Mouse (Mus musculus): Measurements from ENCODE around the gene Rab11fip4.

Gene Rab11fip4

DNA sequence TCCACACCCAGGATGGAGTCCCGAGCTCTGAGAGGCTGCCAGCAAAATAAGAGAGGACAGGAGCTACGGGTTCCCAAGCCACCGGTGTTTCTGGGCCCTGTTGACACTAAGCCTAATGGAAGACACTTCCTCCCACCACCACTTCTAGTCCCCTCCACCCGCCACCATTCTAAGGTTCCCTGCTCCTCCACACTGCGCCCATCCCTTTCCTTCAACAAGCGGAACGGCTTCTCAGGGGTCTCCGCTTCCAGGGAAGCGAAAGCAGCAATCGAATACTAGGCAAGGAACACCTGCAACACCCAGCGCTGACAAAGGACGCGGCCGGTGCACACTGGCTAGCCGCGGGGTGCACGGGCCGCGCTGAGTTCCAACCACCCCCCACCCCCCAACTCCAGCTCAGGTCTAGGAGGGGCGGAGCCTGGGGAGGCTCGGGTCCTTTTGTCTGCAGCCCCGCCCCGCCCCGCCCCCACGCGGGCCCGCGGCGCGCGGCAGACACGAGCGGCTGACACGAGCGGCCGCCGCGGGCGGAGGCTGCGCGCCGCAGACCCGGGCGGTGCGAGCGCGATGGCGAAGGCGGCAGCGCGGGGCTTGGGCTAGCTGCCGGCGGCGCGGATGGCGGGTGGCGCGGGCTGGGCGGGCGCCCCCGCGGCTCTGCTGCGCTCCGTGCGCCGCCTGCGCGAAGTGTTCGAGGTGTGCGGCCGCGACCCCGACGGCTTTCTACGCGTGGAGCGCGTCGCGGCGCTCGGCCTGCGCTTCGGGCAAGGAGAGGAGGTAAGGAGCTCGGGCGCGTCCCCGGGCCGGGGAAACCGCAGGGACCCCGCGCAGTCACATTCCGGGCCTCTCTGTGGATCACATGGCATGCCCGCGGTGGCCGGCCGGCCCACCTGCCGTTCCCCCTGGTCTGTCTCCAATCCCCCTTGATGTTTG lies at the start of gene Rab11fip4:
Gene Rab11fip4, plus strand, starts transcription at position 549 of the 927 bp plus-strand sequence.
- DNase-seq (ENCODE audit: low read depth, low spot score) = peak; percentile 16

DNA sequence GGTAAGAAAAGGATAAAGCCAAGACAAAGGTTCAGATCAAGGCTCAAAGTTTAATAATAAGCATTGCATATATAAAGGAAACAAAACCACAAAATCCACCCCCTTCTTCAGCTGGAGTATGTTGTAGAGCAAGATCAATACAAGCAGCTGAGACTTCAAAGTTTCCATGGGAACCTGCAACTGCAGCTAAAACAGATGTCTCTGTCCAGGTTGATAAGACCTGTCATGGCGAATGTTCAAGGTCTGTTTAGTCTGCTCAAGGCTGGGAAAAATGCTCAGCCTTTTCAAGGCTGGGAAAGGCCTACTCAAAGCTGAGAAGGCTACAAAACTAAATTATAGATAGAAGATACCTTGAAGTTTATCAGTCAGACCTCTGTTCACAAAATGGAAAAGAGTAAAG lies 38.4 kb upstream of the Rab11fip4 start:
- no peak for DNase-seq (ENCODE audit: low read depth, low spot score)

DNA sequence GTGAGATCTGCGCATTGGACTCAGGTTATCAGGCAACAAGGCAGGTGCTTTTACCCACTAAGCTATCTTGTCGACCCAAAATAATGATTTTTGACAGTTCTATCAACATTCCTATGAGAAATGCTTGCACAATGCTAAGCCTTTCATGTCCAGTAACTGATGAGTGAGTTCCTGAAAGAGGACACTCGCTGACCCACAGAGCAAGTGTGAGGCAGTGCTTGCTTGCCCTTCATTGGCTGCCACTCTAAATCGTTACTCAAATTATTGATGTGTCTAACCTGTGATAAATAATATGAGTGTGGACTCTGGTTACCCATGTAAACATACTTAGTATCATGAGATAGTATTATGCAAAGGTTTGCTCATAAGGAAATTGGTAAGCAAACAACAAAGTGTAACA lies 30.5 kb upstream of the Rab11fip4 start:
- DNase-seq (ENCODE audit: low read depth, low spot score) = no peak

DNA sequence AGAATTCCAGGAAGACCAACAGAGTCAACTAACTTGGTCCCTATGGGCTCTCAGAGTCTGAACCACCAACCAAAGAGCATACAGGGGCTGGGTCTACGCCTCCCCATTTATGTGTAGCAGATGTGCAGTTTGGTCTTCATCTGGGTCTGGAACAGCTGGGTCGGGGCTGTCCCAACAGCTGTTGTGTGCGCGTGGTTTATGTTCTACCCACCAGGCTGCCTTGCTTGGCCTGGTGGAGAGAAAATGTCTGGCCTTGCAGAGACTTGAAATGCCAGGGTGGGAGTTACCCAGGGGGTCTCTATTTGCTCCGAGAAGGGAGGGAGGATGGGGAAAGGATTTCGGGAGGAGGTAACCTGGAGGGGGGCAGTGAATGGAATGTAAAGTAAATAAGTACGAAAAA lies 27.5 kb upstream of the Rab11fip4 start:
- DNase-seq (ENCODE audit: low read depth, low spot score) = no peak

DNA sequence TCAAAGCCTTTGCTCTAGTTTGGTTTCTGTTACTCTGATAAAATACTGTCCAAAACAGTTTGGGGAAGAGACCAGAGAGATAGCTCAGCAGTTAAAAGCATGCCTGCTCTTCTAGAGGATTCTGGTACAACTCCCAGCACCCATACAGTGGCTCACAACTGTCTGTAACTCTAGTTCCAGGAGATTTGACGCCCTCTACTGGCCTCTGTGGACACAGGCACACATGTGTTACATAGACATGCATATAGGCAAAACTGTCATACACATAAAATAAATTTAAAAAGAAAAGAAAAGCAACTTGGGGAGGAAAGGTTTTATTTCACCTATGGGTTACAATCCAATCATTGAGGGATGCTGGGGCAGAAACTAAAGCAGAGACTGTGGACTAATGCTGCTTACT lies 24.1 kb upstream of the Rab11fip4 start:
- no peak for DNase-seq (ENCODE audit: low read depth, low spot score)

DNA sequence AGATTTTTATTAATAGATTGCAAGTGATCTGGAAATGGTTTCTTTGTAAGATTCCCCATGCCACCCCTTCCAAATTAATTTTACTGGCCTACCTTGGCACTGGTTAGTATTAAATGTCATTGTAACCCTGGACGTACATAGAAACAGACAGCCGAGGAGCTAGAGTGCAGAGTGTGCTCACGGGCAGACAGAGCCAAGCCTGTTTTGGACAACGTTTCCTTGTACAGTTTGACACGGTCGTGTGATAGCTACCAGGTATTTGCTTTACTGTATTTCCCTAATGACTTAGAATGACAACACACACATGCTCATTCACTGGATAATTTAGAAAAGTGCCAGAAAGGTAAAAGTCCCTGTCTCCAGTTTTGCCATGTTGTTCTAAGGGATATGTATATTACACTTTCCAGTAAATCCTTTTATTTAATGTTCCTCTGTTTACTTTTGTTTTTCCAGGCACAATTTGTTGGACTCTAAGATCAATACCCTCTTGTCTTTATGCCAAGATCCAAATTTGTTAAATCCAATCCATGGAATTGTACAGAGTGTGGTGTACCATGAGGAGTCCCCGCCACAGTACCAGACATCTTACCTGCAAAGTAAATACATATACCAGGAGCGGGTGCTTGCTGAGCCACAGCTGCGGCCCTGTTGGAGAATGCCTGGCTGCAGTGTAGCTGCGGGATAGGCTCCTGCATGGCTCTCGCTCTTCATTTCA lies 22.7 kb upstream of the Rab11fip4 start:
- no peak for DNase-seq (ENCODE audit: low read depth, low spot score)

DNA sequence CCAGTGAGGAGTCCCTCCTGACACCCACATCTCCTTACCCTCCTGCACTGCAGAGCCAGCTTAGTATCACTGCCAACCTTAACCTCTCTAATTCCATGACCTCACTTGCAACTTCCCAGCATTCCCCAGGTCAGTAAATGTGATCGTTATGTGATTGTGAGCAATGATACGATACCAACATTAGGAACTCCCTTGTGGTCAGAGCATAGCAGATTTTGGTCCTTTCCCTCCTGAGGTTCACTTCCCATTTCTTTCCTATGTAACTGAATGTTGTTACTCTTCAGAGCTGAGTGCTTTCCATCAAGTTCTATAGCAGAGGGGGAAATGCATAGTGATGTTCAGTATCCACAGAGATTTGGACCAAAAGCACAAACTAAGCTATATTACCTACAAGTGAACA lies 20.7 kb upstream of the Rab11fip4 start:
- DNase-seq (ENCODE audit: low read depth, low spot score) = no peak

DNA sequence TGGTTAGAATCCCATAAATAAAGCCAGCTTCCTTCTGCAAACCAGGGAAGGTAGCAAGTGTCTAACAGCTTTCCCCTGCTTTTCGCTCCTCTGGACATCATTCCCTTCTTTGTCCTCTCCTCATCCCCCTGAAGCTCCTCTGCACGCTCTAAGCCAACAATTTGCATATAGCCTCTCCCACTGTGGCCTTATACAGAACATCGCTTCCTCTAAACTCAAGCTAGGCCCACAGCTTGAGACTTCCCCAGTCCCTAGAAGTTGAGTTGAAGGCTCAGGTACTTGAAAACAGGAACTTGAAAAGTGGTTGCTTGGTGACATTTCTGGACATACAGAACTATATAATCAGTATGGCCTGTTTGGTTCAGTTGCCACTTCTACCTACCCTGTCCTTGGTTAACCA lies 17.2 kb upstream of the Rab11fip4 start:
- no peak for DNase-seq (ENCODE audit: low read depth, low spot score)

DNA sequence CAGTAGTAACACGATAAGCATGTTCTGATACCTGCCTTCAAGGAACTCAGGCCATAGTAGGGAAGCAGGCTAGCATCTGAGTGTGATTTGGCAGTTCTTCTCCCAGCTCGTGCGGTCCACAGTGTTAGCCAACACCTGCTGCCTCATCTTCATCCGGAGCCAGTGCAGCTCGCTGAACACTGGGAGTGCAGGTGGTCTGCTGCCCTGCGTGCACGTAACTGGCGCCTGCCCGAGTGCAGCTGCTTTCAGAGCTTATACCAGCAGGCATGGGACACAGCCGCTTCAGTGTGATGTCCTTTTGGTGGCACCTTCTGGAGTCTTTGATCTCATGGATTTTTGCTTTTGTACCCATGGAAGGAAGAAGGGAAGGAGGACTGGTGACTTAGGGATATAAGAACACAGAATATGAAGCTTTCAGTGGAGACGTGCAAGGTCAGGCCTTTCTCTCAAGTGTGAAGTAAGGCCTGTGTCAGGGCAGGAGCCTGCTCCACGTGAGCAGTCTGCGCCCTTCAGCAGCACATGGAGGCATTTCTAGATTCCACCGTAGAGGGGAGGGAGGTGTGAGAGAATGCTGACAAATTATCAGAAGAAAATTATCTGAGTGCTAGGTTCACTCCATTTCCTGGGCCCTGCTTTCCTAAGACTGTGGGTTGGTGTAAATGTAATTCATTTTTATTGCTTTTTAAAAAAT lies 15.5 kb upstream of the Rab11fip4 start:
- DNase-seq (ENCODE audit: low read depth, low spot score) = no peak

DNA sequence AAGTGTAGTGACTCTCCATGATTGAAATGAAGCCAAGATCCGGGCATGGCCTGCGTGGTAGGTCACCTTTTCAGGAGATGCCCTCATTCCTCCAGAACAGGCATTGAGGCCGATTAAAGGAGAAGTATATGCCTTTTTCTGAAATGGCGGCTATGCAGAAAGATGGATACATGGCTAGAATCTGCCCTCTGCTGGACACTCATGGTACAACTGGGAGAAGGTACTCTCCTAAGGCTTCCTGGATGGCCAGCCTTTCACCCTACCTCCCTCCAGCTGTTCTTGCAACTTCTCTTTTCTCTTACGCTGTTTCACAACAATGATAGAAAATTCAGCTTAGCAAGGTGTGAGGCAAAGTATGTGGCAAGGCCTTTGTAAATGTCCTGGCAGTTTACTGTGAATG lies 13.3 kb upstream of the Rab11fip4 start:
- peak; percentile 63 for DNase-seq (ENCODE audit: low read depth, low spot score)

DNA sequence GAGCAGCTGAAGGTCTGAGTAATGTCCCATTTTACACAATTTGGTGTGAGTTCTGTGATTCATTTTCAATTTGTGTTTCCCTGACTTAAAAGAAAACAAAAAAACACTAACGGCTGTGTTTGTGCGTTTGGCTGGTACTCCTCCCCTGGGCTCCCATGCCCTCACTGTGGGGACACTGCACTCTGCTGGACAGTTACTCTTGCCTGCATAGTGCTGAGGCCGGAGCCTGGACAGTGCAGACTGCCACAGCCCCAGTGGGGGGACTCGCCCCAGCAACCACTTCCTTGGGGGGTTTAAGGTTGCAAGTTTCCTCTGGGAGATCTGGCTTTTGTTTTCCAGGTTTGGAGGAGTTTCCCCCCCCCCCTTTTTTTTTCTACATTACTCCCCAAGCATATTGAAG lies 10.4 kb upstream of the Rab11fip4 start:
- DNase-seq (ENCODE audit: low read depth, low spot score) = no peak

DNA sequence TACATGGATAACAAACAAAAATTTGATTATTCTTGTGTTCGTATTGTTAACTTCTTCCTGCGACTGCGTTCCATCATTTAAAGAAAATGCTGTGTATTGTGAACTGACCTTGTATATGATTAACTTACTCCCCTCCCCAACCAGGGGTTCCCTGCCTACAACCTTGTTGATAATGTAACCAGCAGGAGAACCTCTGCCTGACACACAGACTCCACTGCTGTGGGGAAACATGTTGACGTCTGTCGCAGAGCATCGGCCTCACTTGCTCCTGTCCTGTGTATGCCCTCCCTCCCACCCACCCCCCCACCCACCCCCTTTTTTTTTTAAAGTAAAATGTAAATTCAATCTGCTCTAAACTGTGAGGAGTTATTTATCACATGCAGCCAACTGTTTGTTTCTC lies 9.8 kb upstream of the Rab11fip4 start:
- DNase-seq (ENCODE audit: low read depth, low spot score) = no peak

DNA sequence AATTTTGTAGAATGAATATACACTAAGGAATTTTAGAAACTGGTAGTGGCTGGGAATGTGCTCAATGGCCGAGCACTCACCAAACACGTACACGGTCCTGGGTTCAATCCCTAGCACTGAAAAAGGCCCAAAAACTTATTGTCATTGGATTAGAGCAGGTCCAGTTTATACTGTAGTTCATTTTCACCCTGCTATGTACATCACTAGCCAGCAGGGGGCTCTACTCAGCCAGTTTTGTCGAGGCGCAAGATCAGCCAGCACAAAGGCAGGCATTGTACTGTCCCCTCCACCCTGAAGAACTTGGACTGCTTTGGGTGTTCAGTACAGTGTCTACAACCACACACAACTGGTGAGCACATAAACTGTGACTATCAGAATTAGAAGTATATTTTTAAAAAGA lies 6.8 kb upstream of the Rab11fip4 start:
- peak; percentile 82 for DNase-seq (ENCODE audit: low read depth, low spot score)

DNA sequence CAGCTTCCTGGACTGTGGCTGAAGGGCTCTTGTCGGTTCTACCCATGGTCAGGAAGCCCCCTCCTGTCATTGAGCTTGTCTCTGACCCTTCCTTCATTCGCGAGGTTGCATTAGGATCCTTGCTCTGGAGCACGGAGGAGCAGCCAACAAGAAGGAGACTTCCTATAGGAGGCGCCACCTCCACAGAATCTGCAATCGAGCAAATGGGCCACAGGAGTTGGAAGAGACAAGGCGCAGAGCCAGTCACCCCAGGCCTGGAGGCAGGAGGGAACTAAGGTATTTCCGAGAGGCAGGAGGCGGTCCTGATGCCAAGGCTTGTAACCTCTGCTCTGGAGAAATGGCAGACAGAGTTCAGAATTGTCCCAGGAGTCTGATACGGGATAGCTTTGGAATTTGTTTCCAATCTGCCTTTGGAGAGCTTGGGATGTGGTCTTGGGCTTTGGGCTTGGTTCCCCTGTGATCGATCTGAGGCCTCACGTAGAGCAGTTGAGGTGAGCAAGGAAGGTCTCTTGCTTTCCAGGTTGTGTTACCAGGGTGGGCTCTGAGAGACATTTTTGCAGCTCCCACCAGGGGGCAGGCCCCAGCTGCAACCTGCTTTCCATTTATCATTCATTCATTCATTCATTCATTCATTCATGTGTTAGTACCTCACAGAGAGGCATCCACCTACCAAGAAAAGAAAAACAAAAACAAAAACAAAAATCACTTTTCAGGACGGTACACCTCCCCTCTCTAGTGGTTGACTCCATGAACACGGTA lies 1.5 kb upstream of the Rab11fip4 start:
- no peak for DNase-seq (ENCODE audit: low read depth, low spot score)

DNA sequence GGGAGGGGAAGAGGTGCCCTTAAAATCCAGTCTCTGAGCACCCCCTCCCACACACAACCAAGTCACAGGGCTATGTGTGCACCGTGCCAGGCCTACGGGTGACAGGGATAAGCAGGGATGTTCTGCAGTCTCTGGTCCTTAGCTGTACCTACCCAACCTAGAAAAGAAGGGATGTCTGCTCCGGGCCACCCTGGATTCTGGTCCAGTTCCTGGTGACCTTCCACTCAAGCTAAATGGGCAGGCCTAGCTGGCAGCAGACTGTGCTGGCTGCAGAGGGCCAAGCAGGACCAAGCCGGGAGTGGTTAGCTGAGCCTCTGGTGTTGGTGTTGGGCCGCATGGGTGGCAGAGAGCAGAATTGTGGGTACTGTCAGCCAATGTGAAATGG lies 571 bp downstream of the Rab11fip4 start:
- DNase-seq (ENCODE audit: low read depth, low spot score) = no peak

DNA sequence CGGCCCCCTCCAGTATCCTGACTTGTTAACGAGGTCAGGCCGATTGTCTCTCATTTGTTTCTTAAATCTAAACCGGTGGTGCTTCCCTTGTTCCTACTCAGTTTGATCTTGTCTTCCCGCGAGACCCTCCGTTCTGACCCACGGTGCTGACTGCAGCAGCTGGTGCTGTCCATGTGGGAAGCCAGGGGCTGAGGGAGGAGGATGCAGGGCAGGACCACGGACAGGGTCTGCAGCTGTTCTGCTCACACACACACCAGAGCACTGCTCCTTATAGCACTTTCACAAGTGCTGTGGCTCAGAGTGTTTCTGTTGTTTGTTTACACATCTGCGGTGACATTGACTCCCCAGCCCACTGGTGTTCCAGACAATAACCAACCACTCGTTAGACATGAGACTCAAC lies 2.5 kb downstream of the Rab11fip4 start:
- peak; percentile 66 for DNase-seq (ENCODE audit: low read depth, low spot score)

DNA sequence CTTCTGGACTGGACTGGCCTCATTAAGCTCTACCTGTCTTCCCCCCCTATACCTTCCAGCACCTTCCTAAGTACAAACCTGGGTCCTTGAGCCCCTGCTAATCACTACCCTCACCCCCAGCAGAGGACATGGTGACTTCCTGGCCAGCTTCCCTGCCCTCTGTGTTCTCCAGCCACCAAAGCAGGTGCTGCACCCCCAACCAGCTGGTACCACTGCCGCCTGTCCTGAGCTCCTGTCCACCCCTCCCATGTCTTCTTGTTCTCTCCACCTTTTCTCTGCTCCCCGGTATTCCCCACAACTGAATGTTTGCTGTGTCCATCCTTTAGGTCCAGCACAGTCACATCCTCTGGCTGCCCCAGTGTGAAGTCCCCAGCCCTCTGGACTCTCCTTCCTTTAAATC lies 19.4 kb downstream of the Rab11fip4 start:
- DNase-seq (ENCODE audit: low read depth, low spot score) = no peak

DNA sequence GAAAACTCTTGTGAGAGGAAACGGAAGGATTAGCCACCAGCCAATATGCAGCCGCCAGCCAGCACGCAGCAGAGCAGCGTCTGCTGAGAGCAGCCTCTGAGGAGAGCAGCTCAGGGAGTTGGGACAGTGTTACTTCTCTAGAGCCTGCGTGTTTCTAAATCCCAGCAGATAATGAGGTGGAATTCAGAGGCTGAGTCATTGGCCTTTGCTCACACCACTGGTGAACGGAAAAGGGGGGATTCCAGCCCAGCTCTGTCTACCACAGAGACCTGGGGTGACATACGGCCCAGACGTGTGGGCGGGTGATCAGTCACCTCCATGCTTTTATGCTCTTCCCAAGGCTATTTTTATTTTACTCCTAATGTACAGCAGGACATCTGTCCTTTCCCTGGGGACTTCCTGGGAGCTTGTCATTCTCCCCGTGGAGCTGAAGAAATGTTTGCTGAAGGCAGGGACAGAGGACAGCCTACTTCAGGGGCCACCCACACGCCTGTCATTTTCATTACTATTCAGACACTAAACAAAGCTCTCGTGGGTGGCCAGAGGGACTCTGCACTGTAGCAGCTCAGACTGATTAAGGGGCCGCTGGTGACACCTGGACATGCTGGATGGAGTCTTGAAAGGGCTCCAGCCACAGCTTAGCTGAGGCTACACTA lies 20.1 kb downstream of the Rab11fip4 start:
- DNase-seq (ENCODE audit: low read depth, low spot score) = no peak

DNA sequence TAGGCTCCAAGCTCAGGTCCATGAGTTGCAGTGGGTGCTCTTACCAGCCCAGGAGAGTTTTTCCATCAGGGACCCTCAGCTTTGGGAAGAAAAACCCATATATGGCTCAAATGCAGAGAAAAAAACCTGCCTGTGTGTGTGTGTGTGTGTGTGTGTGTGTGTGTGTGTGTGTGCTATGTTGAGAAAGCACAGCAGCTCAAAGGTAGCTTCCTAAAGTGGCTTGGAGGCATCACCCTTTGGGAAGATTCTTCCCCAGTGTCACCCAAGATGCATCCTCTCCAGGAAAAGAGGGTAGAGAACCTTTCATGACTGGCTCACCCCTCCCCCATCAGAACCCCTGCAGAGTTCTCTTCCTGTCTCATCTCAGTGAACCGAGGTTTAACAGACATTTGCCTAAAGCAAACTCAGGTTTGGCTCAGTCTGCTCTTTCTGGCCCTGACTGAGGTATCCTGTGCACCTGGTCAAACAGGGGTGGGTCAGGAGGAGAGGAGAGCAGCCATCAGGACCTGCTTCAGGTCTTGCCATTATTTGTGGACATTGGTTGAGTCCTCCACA lies 21.1 kb downstream of the Rab11fip4 start:
- no peak for DNase-seq (ENCODE audit: low read depth, low spot score)

DNA sequence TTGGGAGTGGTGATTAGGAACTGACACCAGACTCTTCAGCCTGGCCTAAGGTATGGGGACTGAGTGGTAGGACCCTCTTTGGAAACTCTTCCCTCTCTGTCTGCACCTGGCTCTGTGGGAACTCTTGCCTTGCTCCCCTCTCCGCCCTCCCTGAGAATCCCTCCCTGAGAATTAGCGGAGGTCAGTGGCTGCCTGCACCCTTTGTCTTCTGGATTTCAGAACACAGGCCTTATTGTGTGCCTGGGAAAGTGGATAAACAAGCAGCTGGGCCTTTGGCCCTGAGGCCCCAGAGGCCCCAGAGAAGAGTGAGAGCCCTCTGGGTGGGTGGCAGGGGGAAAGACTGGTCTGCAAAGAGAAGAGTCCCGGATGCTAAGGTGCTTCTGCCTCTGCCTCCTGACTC lies 22.1 kb downstream of the Rab11fip4 start:
- no peak for DNase-seq (ENCODE audit: low read depth, low spot score)

DNA sequence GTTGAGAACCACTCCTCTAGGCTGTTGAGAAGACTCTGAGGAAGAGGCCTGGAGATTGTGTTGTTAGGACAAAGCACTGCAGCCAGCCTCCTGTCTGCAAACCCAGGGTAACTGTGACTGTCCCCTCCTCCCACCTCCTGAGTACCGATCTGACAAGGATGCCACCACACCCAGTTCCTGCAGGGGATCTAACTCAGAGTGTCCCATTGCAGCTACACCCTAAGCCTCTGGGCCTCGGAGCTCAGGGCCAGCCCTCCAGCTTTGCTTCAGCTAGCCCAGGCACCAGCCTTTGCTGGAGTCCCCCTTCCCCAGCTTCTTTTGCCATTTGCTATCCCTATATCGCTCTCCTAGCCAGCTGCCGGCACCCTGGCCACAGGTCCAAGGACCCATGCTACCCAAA lies 22.7 kb downstream of the Rab11fip4 start:
- no peak for DNase-seq (ENCODE audit: low read depth, low spot score)

Data from forelimb bud, embryonic 11.5 days (tissue).